Mouse (Mus musculus): Measurements from ENCODE around the gene Smyd3.

The Smyd3 gene

DNA sequence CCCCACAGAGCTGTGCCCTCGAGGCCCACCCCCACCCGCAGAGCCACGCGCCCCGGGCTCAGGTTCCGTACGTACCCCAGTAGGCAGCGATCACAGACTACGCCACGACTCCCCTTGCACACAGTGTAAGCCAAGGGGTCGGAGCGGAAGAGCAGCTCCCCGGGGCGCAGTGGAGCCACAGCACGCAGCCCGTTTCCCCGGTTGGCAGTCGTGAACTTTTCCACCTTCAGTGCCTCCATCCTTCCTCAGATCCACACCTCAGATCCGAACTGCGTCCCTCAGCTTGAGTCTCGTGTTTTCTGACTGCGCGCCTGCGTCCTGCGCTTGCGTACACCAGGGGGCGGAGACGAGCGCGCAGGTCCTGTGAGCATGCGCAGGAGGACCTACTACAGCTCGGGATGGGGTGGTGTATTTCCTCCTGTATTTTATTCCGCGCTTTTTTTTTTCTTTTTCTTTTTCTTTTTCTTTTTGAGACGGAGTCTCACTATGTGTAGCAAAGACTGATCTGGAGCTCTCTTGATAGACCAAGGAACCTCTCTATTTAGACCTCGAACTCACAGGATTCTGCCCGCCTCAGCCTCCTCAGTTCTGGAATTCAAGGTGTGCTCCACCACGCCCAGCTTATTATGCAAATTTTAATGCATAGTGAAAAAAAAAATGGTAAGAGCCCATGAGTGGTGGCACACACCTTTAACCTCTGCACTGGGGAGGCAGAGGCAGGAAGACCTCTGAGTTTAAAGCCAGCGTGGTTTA lies at the start of gene Smyd3:
TSS of gene Smyd3 (minus strand) at position 329 of the 753 bp plus-strand sequence.
- peak; percentile 98 for DNase-seq (ENCODE audit: low read depth, low spot score)

DNA sequence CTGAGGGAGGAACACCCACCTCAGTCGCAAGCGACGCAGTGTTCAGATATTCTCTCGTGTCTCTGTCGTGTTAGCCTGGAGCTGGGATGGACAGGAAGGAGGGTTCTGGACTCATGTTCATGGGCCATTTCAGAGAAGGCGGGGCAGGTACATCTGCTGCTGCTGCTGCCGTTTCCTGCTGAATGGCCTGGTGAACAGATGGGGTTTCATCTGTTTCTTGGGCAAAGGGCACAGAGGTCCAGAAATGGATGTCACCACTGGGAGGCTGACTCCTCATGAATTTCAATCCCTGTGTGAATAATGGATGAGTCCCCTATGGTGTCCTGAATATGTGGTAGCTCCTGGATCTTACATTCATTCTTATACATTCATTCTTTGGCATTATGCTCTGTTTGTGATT lies 49.7 kb upstream of the Smyd3 start:
- DNase-seq (ENCODE audit: low read depth, low spot score), result no peak

DNA sequence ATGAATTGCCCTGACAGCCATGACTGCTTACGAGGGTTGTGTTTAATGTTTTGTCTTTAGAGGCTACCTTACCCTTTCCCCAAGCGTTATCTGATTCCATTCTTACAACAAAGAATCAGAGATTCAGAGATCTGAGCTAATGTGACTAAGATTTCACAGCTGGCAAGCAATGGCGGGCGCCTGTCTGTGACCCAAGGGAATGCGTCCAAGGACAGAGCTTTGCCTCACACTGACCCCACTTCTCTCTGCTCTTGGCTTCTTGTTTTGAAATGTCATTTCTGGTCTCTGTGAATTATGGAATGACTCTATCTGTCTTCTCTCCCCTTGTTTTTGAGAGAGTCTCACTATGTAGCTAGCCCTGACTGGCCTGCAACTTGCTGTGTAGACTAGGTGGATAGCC lies 46.1 kb upstream of the Smyd3 start:
- no peak for DNase-seq (ENCODE audit: low read depth, low spot score)

DNA sequence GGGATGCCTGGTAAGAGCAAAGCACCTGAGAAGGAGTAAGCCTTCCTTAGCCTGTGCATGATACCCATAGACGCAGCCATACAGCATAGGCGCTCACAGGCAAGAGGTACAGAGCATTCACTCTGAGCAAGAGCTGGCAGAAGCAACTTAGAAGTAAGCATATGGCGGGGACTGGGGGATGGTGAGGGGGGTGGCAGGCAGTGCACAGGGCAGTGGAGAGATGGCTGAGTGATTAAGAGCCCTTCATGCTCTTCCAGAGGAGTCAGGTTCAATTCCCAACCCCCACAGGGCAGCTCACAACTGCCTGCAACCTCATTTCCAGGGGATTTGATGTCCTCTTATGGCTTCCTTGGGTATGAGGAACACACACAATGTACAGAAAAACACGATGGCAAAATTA lies 45.4 kb upstream of the Smyd3 start:
- no peak for DNase-seq (ENCODE audit: low read depth, low spot score)

DNA sequence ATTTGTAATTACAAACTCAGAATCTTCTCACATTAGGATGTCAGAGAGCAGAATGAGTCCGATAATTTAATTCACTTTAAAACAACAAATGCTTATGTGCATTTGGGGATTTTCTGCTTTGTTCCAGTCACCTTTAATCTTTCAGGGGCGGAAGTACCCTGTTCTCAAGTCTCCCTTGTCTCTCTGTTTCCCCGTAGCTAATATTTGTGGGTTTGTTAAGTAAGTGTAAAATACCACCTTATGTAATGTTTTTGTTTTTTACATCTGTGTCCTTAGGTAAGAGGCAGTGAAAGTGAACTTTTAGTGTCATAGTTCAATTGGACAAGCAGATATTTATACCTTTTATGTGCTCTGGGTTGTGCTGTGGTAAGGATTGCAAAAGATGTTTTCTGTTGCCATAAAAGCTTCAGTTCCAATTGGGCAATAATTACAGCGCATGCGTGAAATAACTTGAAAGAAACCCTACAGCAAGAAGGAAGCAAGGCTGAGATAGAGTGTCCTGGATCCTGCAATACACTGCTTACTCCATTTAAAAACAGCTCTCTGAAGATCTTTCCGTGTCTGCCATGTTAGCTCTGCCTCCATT lies 43.1 kb upstream of the Smyd3 start:
- DNase-seq (ENCODE audit: low read depth, low spot score), result no peak

DNA sequence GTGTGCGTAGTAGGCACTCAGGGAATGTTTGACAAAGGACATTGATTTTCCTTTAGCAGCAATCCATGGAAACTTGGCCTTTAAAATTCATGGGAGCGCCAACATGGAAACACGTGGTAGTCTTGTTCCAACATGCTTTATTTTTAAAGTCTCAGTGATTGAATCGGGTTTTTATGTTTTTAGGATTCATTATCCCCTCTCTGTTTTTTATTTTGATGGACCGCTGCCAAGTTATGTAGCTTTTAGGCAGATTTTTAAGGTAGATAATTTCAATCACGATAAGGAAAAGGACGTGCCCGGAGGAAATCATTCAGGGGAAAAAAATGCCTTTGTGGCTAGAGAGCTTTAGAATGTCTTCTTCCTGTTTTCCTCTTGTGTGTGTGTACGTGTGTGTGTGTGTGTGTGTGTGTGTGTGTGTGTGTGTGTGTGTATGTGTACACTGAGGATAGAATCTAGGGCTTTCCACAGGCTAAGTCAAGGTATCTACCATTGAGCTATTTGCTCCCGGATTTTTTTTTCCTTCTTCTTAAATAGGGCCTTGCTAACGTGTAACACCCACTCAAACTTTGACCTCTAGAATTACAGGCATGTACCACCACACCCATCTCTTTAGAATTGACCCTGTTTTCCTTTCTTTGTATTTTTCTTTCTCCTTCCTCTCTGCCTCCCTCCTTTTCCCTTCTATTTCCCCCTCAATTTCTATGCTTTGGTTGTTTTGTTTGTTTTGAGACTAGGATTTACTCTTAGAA lies 41.8 kb upstream of the Smyd3 start:
- no peak for DNase-seq (ENCODE audit: low read depth, low spot score)

DNA sequence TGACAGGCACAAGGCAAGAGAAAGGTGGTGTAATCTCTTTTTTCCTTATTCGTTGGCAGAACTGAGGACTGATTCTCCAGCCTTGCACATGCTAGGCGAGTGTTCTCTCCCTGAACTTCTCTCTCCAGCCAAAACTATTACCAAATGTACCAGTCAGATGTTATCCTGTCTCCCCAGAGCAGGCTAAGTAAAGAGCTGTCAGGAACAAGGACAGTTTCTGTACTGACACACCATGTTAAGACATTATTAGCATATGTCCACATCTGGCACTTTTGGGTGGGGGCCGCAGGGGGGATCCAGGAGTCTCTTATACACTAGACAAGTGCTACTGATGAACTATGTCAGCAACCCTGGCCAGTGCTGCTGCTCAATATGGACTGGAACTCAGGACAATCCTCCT lies 39.1 kb upstream of the Smyd3 start:
- DNase-seq (ENCODE audit: low read depth, low spot score), result no peak

DNA sequence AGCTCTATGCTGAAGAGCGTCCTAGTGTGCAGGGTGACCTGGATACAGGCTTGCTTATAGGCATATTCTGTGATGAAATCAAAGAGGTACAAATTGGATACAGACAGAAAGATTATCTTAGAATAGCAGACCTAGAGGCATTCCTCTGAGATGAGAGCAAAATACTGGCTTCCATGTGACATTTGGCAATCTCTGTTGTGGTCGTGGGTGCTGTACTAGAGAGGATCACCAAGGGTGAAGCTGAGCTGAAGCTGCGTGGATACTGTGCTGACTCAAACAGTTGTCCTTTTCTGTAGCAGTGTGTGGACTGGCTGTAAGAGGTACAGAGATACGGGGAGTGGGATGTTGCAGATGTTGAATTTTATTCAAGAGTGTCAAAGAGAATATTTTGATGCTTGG lies 36.1 kb upstream of the Smyd3 start:
- DNase-seq (ENCODE audit: low read depth, low spot score), result no peak

DNA sequence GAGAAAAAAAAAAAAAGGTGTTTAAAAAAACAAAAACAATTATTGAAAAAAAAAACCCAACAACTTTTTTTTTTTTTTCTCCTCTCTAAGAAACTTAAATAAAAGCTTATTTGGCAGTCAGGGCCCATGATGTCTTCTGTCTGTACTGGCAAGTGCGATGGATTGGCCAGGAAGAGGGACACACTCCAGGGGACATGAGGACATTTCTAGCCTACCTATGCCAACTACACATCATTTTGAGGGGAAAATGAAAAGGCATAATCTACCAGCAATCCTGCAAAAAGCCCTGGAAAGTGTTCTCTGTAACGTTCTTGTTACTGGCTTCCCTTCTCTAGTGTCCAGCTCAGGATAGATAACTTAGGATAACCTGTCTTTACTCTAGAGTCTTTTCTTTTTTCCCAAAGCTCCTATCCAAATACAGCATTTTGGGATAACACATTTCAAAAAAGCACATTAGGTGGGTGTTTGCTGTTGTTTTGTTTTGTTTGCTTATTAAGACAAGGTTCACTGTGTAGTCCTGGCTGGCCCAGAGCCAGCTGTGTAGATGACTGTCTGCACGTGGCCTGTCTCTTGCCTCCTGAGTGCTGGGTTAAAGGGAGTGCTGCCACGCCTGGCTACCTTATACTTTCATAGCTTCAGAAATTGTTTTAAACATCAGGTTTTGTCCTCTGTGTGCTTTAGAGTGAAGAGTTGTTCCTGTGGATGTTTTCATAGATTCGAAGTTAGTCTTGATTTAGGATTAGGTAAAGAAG lies 35.5 kb upstream of the Smyd3 start:
- DNase-seq (ENCODE audit: low read depth, low spot score), result no peak

DNA sequence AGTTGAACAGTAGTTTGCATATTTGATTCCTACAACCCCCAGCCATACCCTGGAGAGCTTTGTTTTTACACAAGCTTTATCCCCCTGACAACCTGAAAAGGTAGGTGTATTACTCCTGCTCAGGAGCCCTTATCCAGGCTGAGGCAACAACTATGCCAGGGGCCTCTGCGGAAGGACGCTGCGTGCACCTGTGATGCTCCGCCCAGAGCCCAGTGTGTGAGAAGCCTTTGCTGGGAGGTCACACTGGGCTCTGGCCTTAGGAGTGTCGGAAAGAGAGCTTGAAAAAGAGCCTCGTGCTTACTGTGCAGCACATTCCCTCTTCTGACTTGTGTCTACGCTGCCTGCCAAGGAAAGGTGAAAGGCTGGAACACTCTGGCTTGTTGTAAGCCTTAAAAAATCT lies 34.9 kb upstream of the Smyd3 start:
- peak; percentile 52 for DNase-seq (ENCODE audit: low read depth, low spot score)

DNA sequence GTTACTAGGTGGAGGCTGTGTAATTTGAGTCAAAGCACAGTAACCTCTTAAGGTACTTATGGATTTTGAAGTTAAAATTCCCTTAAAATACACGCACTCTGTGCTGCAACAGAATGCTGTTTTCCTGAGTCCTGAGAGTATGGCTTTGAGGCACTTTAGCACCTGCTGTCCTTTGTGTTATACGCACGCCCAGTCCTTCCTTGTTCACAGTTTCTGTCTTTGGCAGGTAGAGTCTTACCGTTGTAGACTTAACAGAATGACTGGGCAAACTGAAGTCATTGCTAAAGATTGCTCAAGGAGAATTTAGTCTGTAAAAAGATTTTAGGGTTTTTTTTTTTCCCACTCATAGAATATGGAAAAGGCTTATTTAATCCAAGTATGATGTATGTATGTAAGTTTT lies 34.1 kb upstream of the Smyd3 start:
- DNase-seq (ENCODE audit: low read depth, low spot score), result no peak

DNA sequence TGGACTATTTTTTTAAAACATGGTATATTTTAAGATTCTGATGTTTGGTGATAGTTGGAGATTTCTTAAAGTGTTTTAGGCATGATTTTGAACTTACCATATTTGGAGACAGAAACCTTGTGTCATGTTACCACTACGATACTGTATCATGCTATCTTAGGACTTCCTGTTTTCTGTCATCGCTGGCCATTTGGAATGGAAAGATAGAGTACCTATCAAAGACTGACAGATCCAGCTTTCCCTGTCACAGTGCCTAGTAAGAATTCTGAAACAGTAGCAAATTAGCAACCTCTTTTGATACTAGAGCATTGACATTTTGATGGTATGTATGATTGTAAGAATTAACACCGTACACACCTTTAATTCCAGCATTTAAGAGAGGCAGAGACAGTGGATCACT lies 33.5 kb upstream of the Smyd3 start:
- no peak for DNase-seq (ENCODE audit: low read depth, low spot score)

DNA sequence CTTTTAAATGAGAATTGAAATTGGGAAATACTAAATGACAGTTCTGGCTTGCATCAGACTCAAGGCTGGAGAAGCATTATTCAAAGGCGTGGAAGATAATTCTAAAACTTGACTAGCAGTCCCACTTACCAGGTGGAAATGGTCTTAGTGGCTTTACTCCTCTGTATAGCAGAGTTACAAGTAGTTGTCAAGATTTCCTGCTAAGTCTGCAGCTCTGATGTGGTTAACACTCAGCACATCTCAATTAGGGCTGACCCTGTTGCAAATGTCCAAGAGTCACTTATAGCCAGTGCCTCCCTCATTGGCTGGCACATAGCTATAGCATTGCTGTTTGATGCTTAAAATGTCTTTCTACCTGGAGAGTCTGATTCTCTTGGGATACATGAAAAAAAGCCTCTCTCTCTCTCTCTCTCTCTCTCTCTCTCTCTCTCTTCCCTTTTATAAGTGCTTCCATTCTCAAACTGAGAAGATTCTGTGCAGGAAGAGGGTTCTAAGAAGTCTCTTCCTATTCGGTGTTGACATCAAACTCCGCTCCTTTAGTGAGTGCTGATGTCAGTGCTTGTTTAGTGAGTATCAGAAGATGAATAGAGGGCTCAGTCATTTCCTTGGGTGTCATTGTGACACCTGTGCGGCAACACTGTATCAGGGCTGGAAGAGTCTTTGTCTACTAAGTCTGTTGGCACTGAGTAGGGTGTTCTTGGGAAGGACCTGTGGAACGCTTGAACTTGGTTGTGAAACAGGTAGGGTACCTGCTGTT lies 31.3 kb upstream of the Smyd3 start:
- no peak for DNase-seq (ENCODE audit: low read depth, low spot score)

DNA sequence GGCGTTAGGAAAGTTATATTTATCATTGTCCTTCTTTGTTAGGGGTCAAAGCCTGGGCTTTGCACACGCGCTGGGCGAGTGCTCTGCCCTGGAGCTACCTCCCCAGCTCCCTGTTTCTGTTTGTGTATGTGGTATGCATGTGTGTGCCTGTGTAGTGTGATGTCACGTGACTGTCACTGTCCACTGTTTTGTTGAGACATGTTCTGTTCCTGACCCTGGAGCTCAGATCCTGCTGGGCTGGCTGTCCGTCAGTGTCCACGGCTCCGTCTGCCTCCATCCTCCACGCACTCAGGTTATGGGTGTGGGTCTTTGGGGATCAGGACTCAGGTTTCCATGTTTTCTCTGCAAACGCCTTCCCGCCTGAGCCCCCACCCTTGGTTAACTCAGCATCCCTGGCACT lies 30.4 kb upstream of the Smyd3 start:
- no peak for DNase-seq (ENCODE audit: low read depth, low spot score)

DNA sequence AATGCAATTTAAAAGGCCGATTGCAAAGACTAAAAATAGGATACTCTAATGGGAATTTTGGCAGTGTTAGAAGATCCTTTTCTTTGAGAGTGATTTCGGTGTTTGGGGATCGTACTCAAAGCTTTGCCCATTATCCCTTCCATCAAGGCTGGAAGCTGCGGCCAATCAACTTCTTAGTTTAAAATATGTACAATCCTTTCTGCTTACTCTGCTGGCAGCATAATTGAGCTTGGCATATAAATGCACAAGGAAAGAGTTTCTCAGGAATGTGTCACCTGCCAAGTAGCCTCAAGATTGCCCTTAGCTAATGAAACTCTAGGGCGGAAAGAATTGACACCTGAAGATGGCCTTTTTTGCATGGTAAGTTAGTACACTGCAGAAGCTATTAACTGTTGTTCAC lies 29.3 kb upstream of the Smyd3 start:
- no peak for DNase-seq (ENCODE audit: low read depth, low spot score)

DNA sequence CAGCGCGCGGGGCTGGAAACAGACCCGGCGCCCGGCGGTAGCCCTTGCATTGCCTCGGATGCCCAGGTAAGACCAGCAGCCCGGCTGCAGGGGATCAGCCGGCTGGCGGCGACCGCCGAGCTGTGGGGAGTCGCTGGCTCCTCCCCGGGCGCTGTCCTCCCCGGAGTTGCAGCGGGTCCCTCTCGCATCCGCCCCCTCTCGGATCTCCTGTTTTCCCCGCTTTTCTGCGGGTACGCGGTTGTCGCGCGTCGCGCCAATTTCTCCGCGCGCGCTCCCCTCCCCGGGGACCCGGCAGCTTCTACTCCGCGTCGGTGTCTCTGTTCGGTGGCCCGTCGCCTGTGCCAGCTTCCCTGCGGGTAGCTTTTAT lies 28.7 kb upstream of the Smyd3 start:
- no peak for DNase-seq (ENCODE audit: low read depth, low spot score)

DNA sequence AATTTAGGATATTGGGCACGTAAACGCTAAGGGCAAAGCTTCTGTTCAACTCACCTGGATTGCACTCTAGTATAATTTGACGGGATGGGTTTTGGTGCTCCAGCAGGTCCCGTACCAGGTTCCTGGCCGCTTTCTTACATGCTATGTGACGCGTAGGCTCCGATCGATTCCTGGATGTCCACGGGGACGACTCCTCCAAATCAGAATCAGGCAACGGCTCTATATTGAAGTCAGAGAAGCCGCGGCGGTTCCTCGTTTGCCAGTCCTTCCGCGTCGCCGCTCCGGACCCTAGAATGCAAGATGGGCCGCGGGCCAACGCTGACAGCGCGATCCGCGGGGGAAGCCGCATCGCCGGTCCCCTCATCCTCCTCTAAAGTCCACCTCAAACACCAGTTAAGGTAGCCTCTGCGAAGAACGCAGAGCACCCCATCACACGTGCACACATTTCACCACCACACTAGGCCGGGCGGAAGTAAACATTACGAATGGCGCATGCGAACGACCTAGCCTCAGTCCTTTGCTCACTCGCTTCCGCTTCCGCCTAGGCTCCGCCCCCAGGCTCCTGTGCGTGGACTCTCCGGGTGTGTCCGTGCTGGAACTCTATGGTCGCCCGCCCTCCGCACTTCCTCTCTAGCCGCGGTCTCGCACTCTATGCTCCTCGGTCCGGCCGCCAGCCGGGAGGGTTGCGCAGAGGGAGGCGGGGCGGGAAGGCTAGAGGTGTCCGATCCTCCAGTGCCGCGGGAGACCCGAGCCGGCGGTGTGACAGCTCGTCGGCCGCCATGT lies 28.1 kb upstream of the Smyd3 start, which contains the start of the genes Tfb2m and Cnst:
TSS of gene Tfb2m (minus strand) at position 500 of the 783 bp plus-strand sequence.
TSS of gene Cnst (plus strand) at position 603 of the 783 bp plus-strand sequence.
- DNase-seq (ENCODE audit: low read depth, low spot score), result peak; percentile 100

DNA sequence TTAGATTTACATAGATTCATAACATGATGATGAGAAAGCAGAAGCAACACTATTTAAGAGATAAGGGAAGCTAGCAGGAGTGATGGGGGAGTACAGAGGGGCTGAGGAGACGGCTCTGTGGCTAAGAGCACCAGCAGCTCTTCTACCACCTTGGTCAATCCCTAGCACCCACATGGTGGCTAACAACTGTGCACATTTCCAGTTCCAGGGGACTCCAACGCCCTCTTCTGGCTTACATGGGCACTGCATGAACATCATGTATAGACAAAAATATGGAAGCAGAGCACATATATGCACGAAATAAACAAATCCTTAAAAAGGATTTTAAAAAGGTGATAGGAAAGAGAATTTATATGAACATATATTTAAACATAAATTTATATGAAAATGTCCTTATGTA lies 23.7 kb upstream of the Smyd3 start:
- DNase-seq (ENCODE audit: low read depth, low spot score), result peak; percentile 69

DNA sequence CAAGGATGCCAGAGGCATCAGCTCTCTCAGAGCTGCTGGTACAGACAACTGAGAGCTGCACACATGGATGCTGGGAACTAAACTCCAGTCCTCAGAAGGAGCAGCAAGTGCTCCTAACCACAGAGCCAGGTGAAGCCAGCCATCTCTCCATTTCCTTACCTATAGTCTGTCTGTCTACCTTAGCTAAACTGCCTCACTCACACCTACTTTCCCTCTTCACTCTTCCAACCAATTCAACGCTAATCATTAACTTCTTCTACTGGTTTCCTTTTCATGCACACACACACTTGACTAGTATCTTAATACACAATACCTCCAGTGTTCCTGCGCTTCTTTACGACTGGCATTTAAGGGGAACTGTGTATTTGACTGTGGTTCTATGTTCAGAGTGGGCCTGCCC lies 22.0 kb upstream of the Smyd3 start:
- no peak for DNase-seq (ENCODE audit: low read depth, low spot score)

DNA sequence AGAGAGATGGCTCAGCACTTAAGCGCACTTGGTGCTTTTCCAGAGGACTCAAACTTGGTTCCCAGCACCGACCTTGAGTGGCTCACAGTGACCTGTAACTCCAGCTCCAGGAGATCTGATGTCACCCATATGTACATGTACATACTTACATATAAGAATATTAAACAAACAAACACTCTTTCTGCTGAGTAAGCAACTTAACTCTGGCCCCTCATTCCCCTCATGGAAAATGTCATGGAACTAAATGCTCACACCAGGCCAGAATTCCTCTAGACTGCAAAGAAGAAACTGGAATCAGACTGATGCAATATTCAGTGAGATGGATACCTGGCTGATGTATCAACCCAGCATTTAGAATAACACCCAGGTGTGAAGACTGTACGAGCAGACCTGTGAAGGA lies 21.2 kb upstream of the Smyd3 start:
- no peak for DNase-seq (ENCODE audit: low read depth, low spot score)

DNA sequence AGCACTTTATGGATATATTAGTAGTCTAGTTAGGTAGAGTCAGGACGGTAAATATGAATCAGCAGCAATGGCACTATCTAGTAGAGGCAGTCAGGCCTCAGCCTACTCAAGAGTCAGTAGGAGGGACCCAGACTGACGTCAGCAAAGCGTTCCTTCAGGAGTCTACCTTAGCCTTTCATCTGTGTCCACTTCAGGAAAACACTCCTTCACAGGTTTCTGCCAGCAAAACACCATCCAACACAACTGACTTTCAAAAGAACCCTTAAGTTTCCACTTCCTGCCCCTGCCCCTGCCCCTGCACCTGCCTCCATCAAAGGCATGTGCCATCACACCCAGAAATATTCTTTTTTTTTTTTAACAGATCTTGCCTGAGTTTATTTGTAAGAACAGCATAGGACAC lies 2.1 kb upstream of the Smyd3 start:
- no peak for DNase-seq (ENCODE audit: low read depth, low spot score)
